Mouse (Mus musculus) neural tube, embryonic 14.5 days (tissue): ENCODE data around the gene Fryl. TPM values are rescaled to one million over a fixed set of nuclear protein-coding genes. Genes with fewer than 3 reads are reported as not detected.

Source experiments
- ATAC-seq: fragments of 200-750 bp; cut with Nextera tagmentation; 2 replicates; pipeline ENCODE4 v1.8.0; 2017; ENCODE audit warnings: low read depth, mild to moderate bottlenecking, moderate TSS enrichment, moderate library complexity
- H3K27ac ChIP-seq: fragments of 300-500 bp; sonication (generic); 2 replicates; pipeline ENCODE4 v1.5.1; 2014; ENCODE audit warnings: low read depth, mild to moderate bottlenecking, control low read depth, low read length, moderate library complexity, mixed read lengths
- H3K27me3 ChIP-seq: fragments of 300-500 bp; sonication (generic); 2 replicates; pipeline ENCODE4 v1.6.1; 2014; ENCODE audit warnings: low read length; ENCODE audit not compliant: control insufficient read depth, insufficient read depth
- H3K36me3 ChIP-seq: fragments of 300-500 bp; sonication (generic); 2 replicates; pipeline ENCODE4 v1.6.1; 2014; ENCODE audit warnings: low read length, mixed read lengths; ENCODE audit not compliant: control insufficient read depth, insufficient read depth
- H3K4me1 ChIP-seq: fragments of 300-500 bp; sonication (generic); 2 replicates; pipeline ENCODE4 v1.6.1; 2014; ENCODE audit warnings: low read length; ENCODE audit not compliant: control insufficient read depth, insufficient read depth
- H3K4me2 ChIP-seq: fragments of 300-500 bp; sonication (generic); 2 replicates; pipeline ENCODE4 v1.6.1; 2014; ENCODE audit warnings: mild to moderate bottlenecking, low read depth, low read length, control low read depth
- H3K4me3 ChIP-seq: fragments of 300-500 bp; sonication (generic); 2 replicates; pipeline ENCODE4 v1.5.1; 2014; ENCODE audit warnings: low read depth, low read length, control low read depth, mixed read lengths
- H3K9ac ChIP-seq: fragments of 300-500 bp; sonication (generic); replicated peaks from 2 replicates; pipeline ENCODE4 v1.6.1; 2014; ENCODE audit warnings: low read depth, mild to moderate bottlenecking, control low read depth, low read length, mixed read lengths
- H3K9me3 ChIP-seq: fragments of 300-500 bp; sonication (generic); 2 replicates; pipeline ENCODE4 v1.6.1; 2016; ENCODE audit warnings: low read length; ENCODE audit not compliant: control insufficient read depth
- WGBS: fragments of 180-500 bp; shearing (Covaris S2); extraction: QIAGEN DNeasy Blood & Tissue Kit; methylation state at CpG from one replicate; pipeline ENCODE4 v1.1.7; 2014; 5-methylcytosine and 5-hydroxymethylcytosine counted together
- polyA plus RNA-seq: library from polyadenylated mRNA; unstranded; fragments of >200 nt; fragmentation: Nextera tagmentation; extraction: Ambion mirVana; gene quantifications from 2 replicates; pipeline ENCODE4 v1.2.1, GENCODE M21; 2014

Gene Fryl
- polyA plus RNA-seq, 1 experiment from 2014 or later = 54.1 TPM

- Histone ChIP-seq H3K27ac (no peak overlapping the region), H3K9me3 (no peaks in the 10 kb centered on the region), H3K4me1 (no peaks in the 10 kb centered on the region), H3K9ac (no peak overlapping the region), H3K27me3 (no peaks in the 10 kb centered on the region), H3K4me3 (no peak overlapping the region), H3K36me3 (no peaks in the 10 kb centered on the region), H3K4me2 (no peak overlapping the region)
- ATAC-seq = no peak
- 42% methylated on average over 5 of the region's 5 CpGs for WGBS
Measured at GRCm38 (mm10) chr5:73133833-73134185, 122.6 kb downstream of the Fryl start.

- Histone ChIP-seq H3K27ac (no peak overlapping the region), H3K4me3 (no peak overlapping the region), H3K4me1 (no peaks in the 10 kb centered on the region), H3K9ac (no peak overlapping the region), H3K9me3 (no peaks in the 10 kb centered on the region), H3K4me2 (no peak overlapping the region), H3K36me3 (no peaks in the 10 kb centered on the region), H3K27me3 (no peaks in the 10 kb centered on the region)
- WGBS = 94% methylated on average over 29 of the region's 29 CpGs
- no peak for ATAC-seq
Measured at GRCm38 (mm10) chr5:73132998-73133832, 123.2 kb downstream of the Fryl start.

- 0 out of 2 replicates have a peak, but pooled peaks cover 3% of the 10 kb centered on the region for H3K36me3 ChIP-seq
- 81% methylated on average over 6 of the region's 6 CpGs for WGBS
- H3K4me3 ChIP-seq = no peak overlapping the region
- no peaks in the 10 kb centered on the region for H3K9me3 ChIP-seq
- no peak overlapping the region for H3K9ac ChIP-seq
- ATAC-seq = no peak
- no peak overlapping the region for H3K27ac ChIP-seq
- H3K27me3 ChIP-seq = no peaks in the 10 kb centered on the region
- no peaks in the 10 kb centered on the region for H3K4me1 ChIP-seq
- H3K4me2 ChIP-seq = no peak overlapping the region
Measured at GRCm38 (mm10) chr5:73130984-73131383, 125.4 kb downstream of the Fryl start.

GRCm38 (mm10) chr5:73129871-73130270 lies 126.5 kb downstream of the Fryl start:
- 33% methylated on average over 5 of the region's 5 CpGs for WGBS
- Histone ChIP-seq H3K27me3 (no peaks in the 10 kb centered on the region), H3K9ac (no peak overlapping the region), H3K36me3 (0 out of 2 replicates have a peak, but pooled peaks cover 3% of the 10 kb centered on the region), H3K4me3 (no peak overlapping the region), H3K27ac (peak overlapping the region; percentile 53; the same call in 1 of the 2 replicates), H3K4me1 (no peaks in the 10 kb centered on the region), H3K9me3 (no peaks in the 10 kb centered on the region), H3K4me2 (no peak overlapping the region)
- peak; percentile 79 for ATAC-seq

GRCm38 (mm10) chr5:73119969-73120725 lies 136.3 kb downstream of the Fryl start:
- no peak overlapping the region for H3K4me3 ChIP-seq
- no peaks in the 10 kb centered on the region for H3K4me1 ChIP-seq
- no peak for ATAC-seq
- peaks cover 8% of the 10 kb centered on the region for H3K36me3 ChIP-seq
- no peaks in the 10 kb centered on the region for H3K9me3 ChIP-seq
- no peaks in the 10 kb centered on the region for H3K27me3 ChIP-seq
- no peak overlapping the region for H3K9ac ChIP-seq
- H3K4me2 ChIP-seq = no peak overlapping the region
- WGBS = 86% methylated on average over 13 of the region's 13 CpGs
- no peak overlapping the region for H3K27ac ChIP-seq

- Histone ChIP-seq H3K9me3 (no peaks in the 10 kb centered on the region), H3K4me2 (no peak overlapping the region), H3K9ac (no peak overlapping the region), H3K36me3 (peaks cover 8% of the 10 kb centered on the region), H3K27me3 (no peaks in the 10 kb centered on the region), H3K4me3 (no peak overlapping the region), H3K27ac (no peak overlapping the region), H3K4me1 (no peaks in the 10 kb centered on the region)
- no peak for ATAC-seq
- whole genome bisulfite sequencing = 67% methylated on average over 5 of the region's 5 CpGs
Measured at GRCm38 (mm10) chr5:73119524-73119923, 136.9 kb downstream of the Fryl start.

- Histone ChIP-seq H3K36me3 (peaks cover 8% of the 10 kb centered on the region), H3K4me3 (no peak overlapping the region), H3K4me1 (no peaks in the 10 kb centered on the region), H3K27ac (no peak overlapping the region), H3K27me3 (no peaks in the 10 kb centered on the region), H3K9ac (no peak overlapping the region), H3K4me2 (no peak overlapping the region), H3K9me3 (no peaks in the 10 kb centered on the region)
- no peak for ATAC-seq
- 88% methylated on average over 14 of the region's 14 CpGs for WGBS
Measured at GRCm38 (mm10) chr5:73118786-73119185, 137.6 kb downstream of the Fryl start.

GRCm38 (mm10) chr5:73114878-73115277 lies 141.5 kb downstream of the Fryl start:
- no peak for ATAC-seq
- H3K27ac ChIP-seq = no peak overlapping the region
- H3K4me3 ChIP-seq = no peak overlapping the region
- no peaks in the 10 kb centered on the region for H3K4me1 ChIP-seq
- peaks cover 5% of the 10 kb centered on the region; the same call in 1 of the 2 replicates for H3K36me3 ChIP-seq
- no peak overlapping the region for H3K9ac ChIP-seq
- no peaks in the 10 kb centered on the region for H3K27me3 ChIP-seq
- H3K4me2 ChIP-seq = no peak overlapping the region
- 96% methylated on average over 4 of the region's 4 CpGs for WGBS
- no peaks in the 10 kb centered on the region for H3K9me3 ChIP-seq

GRCm38 (mm10) chr5:73112331-73112730 lies 144.1 kb downstream of the Fryl start:
- ATAC-seq = no peak
- WGBS = 86% methylated on average over 13 of the region's 13 CpGs
- no peaks in the 10 kb centered on the region for H3K27me3 ChIP-seq
- H3K4me2 ChIP-seq = no peak overlapping the region
- H3K9me3 ChIP-seq = no peaks in the 10 kb centered on the region
- no peak overlapping the region for H3K27ac ChIP-seq
- no peak overlapping the region for H3K9ac ChIP-seq
- H3K4me3 ChIP-seq = no peak overlapping the region
- H3K36me3 ChIP-seq = peaks cover 17% of the 10 kb centered on the region; the same call in 1 of the 2 replicates
- H3K4me1 ChIP-seq = no peaks in the 10 kb centered on the region
